Mouse (Mus musculus) erythroblast, embryonic 14.5 days (primary cell): ENCODE measurements at regions not wholly inside any gene's neighbourhood (a gene's known extent, or its start where the extent isn't known, plus 50 kb on each side); places are given as distances from the start of the nearest gene placed in this dataset.

Experiments
- H3K27me3 ChIP-seq: 2 replicates; pipeline ENCODE4 v1.6.1; 2012; ENCODE audit warnings: inconsistent platforms; ENCODE audit not compliant: control insufficient read depth
- H3K36me3 ChIP-seq: 2 replicates; pipeline ENCODE4 v1.6.1; 2012; ENCODE audit warnings: mild to moderate bottlenecking, inconsistent platforms; ENCODE audit not compliant: control insufficient read depth
- H3K4me1 ChIP-seq: 2 replicates; pipeline ENCODE4 v1.6.1; 2012; ENCODE audit warnings: inconsistent platforms; ENCODE audit not compliant: control insufficient read depth
- H3K4me3 ChIP-seq: replicated peaks from 2 replicates; pipeline ENCODE3; 2012; ENCODE audit warnings: moderate library complexity, mild to moderate bottlenecking, inconsistent platforms
- H3K9me3 ChIP-seq: 2 replicates; pipeline ENCODE4 v1.6.1; 2012; ENCODE audit warnings: low read length, inconsistent platforms, mixed read lengths; ENCODE audit not compliant: control insufficient read depth
- GATA1 ChIP-seq: IDR thresholded peaks from 2 replicates; pipeline ENCODE4 v1.6.1; 2012; ENCODE audit warnings: low read length, inconsistent platforms, mixed read lengths
- TAL1 ChIP-seq: IDR thresholded peaks from 3 replicates; pipeline ENCODE4 v1.6.1; 2012; ENCODE audit warnings: low read length, inconsistent platforms, mixed read lengths

GRCm38 (mm10) chr14:24841715-24842496 is 355.0 kb downstream of the Rps24 start:
- Histone ChIP-seq H3K27me3 (no peaks in the 10 kb centered on the region), H3K4me3 (no peak overlapping the region), H3K9me3 (no peaks in the 10 kb centered on the region), H3K36me3 (no peaks in the 10 kb centered on the region), H3K4me1 (no peaks in the 10 kb centered on the region)
- TF ChIP-seq TAL1 (no peak), GATA1 (no peak)

- Histone ChIP-seq H3K9me3 (no peaks in the 10 kb centered on the region), H3K4me3 (no peak overlapping the region), H3K36me3 (no peaks in the 10 kb centered on the region), H3K27me3 (no peaks in the 10 kb centered on the region), H3K4me1 (no peaks in the 10 kb centered on the region)
- TF ChIP-seq TAL1: no peak
- no peak for TF ChIP-seq GATA1
Measured at GRCm38 (mm10) chr14:24843626-24844025, 356.7 kb downstream of the Rps24 start.

GRCm38 (mm10) chr14:24850491-24850890 is 363.6 kb downstream of the Rps24 start:
- TF ChIP-seq GATA1 (no peak), TAL1 (no peak)
- Histone ChIP-seq H3K27me3 (no peaks in the 10 kb centered on the region), H3K4me1 (no peaks in the 10 kb centered on the region), H3K36me3 (no peaks in the 10 kb centered on the region), H3K9me3 (no peaks in the 10 kb centered on the region), H3K4me3 (no peak overlapping the region)

GRCm38 (mm10) chr14:24854459-24854858 is 367.5 kb downstream of the Rps24 start:
- Histone ChIP-seq H3K4me1 (no peaks in the 10 kb centered on the region), H3K36me3 (no peaks in the 10 kb centered on the region), H3K9me3 (no peaks in the 10 kb centered on the region), H3K4me3 (no peak overlapping the region), H3K27me3 (no peaks in the 10 kb centered on the region)
- no peak for TF ChIP-seq GATA1
- no peak for TF ChIP-seq TAL1

- Histone ChIP-seq H3K4me3 (no peak overlapping the region), H3K36me3 (no peaks in the 10 kb centered on the region), H3K9me3 (no peaks in the 10 kb centered on the region), H3K27me3 (no peaks in the 10 kb centered on the region), H3K4me1 (no peaks in the 10 kb centered on the region)
- TF ChIP-seq GATA1 (no peak), TAL1 (no peak)
Measured at GRCm38 (mm10) chr14:24862171-24862570, 375.2 kb downstream of the Rps24 start.

GRCm38 (mm10) chr14:24862661-24863060 is 375.7 kb downstream of the Rps24 start:
- Histone ChIP-seq H3K27me3 (no peaks in the 10 kb centered on the region), H3K4me1 (no peaks in the 10 kb centered on the region), H3K4me3 (no peak overlapping the region), H3K36me3 (no peaks in the 10 kb centered on the region), H3K9me3 (no peaks in the 10 kb centered on the region)
- TF ChIP-seq TAL1: no peak
- no peak for TF ChIP-seq GATA1

- no peaks in the 10 kb centered on the region for H3K9me3 ChIP-seq
- H3K4me3 ChIP-seq: no peak overlapping the region
- no peaks in the 10 kb centered on the region for H3K36me3 ChIP-seq
- H3K4me1 ChIP-seq: no peaks in the 10 kb centered on the region
- H3K27me3 ChIP-seq: no peaks in the 10 kb centered on the region
- TF ChIP-seq TAL1 (no peak), GATA1 (no peak)
Measured at GRCm38 (mm10) chr14:24863116-24863515, 376.2 kb downstream of the Rps24 start.

GRCm38 (mm10) chr14:24865579-24866230 is 378.8 kb downstream of the Rps24 start:
- Histone ChIP-seq H3K36me3 (no peaks in the 10 kb centered on the region), H3K4me1 (no peaks in the 10 kb centered on the region), H3K4me3 (no peak overlapping the region), H3K9me3 (no peaks in the 10 kb centered on the region), H3K27me3 (no peaks in the 10 kb centered on the region)
- no peak for TF ChIP-seq TAL1
- TF ChIP-seq GATA1: no peak

GRCm38 (mm10) chr14:24867816-24868215 is 380.9 kb downstream of the Rps24 start:
- no peak overlapping the region for H3K4me3 ChIP-seq
- TF ChIP-seq TAL1 (no peak), GATA1 (no peak)
- no peaks in the 10 kb centered on the region for H3K9me3 ChIP-seq
- no peaks in the 10 kb centered on the region for H3K4me1 ChIP-seq
- H3K27me3 ChIP-seq: no peaks in the 10 kb centered on the region
- no peaks in the 10 kb centered on the region for H3K36me3 ChIP-seq
